29 mouse cellular contexts compared by ENCODE assay signal in genomic region chr1:166157712-166158111, GRCm38 (mm10). TPM values are rescaled to one million over a fixed set of nuclear protein-coding genes. Genes with fewer than 3 reads are reported as not detected.
DNase-seq lines count a peak whose midpoint lies in the region; ATAC-seq and TF ChIP-seq lines count a peak whose summit lies in the region.
"Had no signal": no experiment of that assay in that cellular context is flagged by ENCODE, and none has a peak within 500 bp of the region (broad histone marks: within the 10 kb centered on the region; RNA-seq: fewer than 3 reads in every experiment).

No protein-coding gene starts in this region.

- no peak for TF ChIP-seq CTCF in CH12.LX (conservative IDR thresholded peaks at IDR 0.05 in 1 of 2, IDR thresholded peaks at IDR 0.05 in 1 of 2; ENCODE audit: low read depth in 2 of 2, low read length in 2 of 2)

- H3K4me2 ChIP-seq in lung, embryonic 15.5 days: peak overlapping the region; percentile 2; the same call in 1 of the 2 replicates
- H3K4me2 ChIP-seq in CH12.LX (ENCODE audit: insufficient read depth, low read depth, poor library complexity, severe bottlenecking): peak overlapping the region; percentile 2
- H3K4me2 ChIP-seq: embryonic facial prominence, embryonic 13.5 days; embryonic facial prominence, embryonic 15.5 days; forebrain, embryonic 12.5 days had no signal

- TF ChIP-seq EP300 in CH12.LX (IDR thresholded peaks at IDR 0.05; ENCODE audit: low read length): no peak

- no peak for TF ChIP-seq RAD21 in CH12.LX (IDR thresholded peaks at IDR 0.05; ENCODE audit: low read depth, low read length)

- no peak overlapping the region for H3K27ac ChIP-seq in lung, embryonic 15.5 days
- H3K27ac ChIP-seq in CH12.LX (ENCODE audit: insufficient read depth, low read depth): no peak overlapping the region
- H3K27ac ChIP-seq: embryonic facial prominence, embryonic 13.5 days; embryonic facial prominence, embryonic 15.5 days; forebrain, embryonic 10.5 days; forebrain, embryonic 12.5 days had no signal

- dilution Hi-C loops in CH12.LX (cut with MboI; ENCODE audit: extremely low pct_ligation_motif_present, extremely low pct_unique_long_range_greater_than_20kb, low sequenced_read_pairs): no loop called here

- H3K9ac ChIP-seq in lung, embryonic 15.5 days: no peak overlapping the region
- H3K9ac ChIP-seq in CH12.LX (ENCODE audit: insufficient read depth, low read depth): no peak overlapping the region
- H3K9ac ChIP-seq: embryonic facial prominence, embryonic 13.5 days; embryonic facial prominence, embryonic 15.5 days; forebrain, embryonic 12.5 days had no signal

- in situ Hi-C loops in CH12.LX (cut with MboI; ENCODE audit: low pct_ligation_motif_present, low pct_unique_long_range_greater_than_20kb, low sequenced_read_pairs): loop anchor here (10.0 to 25.0 kb wide), 5 partner anchors 153 to 495 kb away; partner anchors contain the start of gene Pou2f1

- H3K4me3 ChIP-seq in lung, embryonic 15.5 days: no peak overlapping the region
- peak overlapping the region in 2 of 3 experiments; percentile 2 to 28 for H3K4me3 ChIP-seq in CH12.LX (replicated peaks in 1 of 3; ENCODE audit: low read depth in 2 of 3, low read length in 2 of 3, poor library complexity in 1 of 3)
- H3K4me3 ChIP-seq: embryonic facial prominence, embryonic 13.5 days; embryonic facial prominence, embryonic 15.5 days; erythroblast, embryonic 14.5 days; forebrain, embryonic 10.5 days; forebrain, embryonic 12.5 days had no signal

- no peak for TF ChIP-seq POLR2A in CH12.LX (IDR thresholded peaks at IDR 0.05; ENCODE audit: low read depth, low read length)

- WGBS in lung, embryonic 15.5 days: 52% methylated on average over 12 of the region's 12 CpGs

- no peaks in the 10 kb centered on the region for H3K9me3 ChIP-seq in lung, embryonic 15.5 days
- no peaks in the 10 kb centered on the region for H3K9me3 ChIP-seq in CH12.LX (replicated peaks; ENCODE audit: low read length)
- H3K9me3 ChIP-seq: embryonic facial prominence, embryonic 13.5 days; embryonic facial prominence, embryonic 15.5 days; forebrain, embryonic 10.5 days; forebrain, embryonic 12.5 days had no signal

- no peaks in the 10 kb centered on the region for H3K79me2 ChIP-seq in CH12.LX (replicated peaks; ENCODE audit: control insufficient read depth, extremely low read depth, insufficient read depth, poor library complexity, severe bottlenecking)

- no peaks in the 10 kb centered on the region for H3K36me3 ChIP-seq in lung, embryonic 15.5 days
- no peaks in the 10 kb centered on the region for H3K36me3 ChIP-seq in CH12.LX (replicated peaks in 1 of 2; ENCODE audit: control insufficient read depth in 1 of 2, insufficient read depth in 1 of 2, low read length in 1 of 2)
- H3K36me3 ChIP-seq: embryonic facial prominence, embryonic 13.5 days; embryonic facial prominence, embryonic 15.5 days; forebrain, embryonic 10.5 days; forebrain, embryonic 12.5 days had no signal

- H3K4me1 ChIP-seq in lung, embryonic 15.5 days: peaks cover 11% of the 10 kb centered on the region
- peaks cover 0 to 27% of the 10 kb centered on the region in 2 experiments; a peak in 2 of 4 replicates for H3K4me1 ChIP-seq in CH12.LX (ENCODE audit: control insufficient read depth in 1 of 2, insufficient read depth in 2 of 2)

- peaks cover 46% of the 10 kb centered on the region for H3K27me3 ChIP-seq in lung, embryonic 15.5 days
- peaks cover 44% of the 10 kb centered on the region for H3K27me3 ChIP-seq in CH12.LX (replicated peaks)

- DNase-seq in lung, adult 18-20 months: no peak
- no peak for DNase-seq in CH12.LX (ENCODE audit: extremely low read depth)
- peak; percentile 68 for DNase-seq in ES-CJ7 (ENCODE audit: low read depth, low spot score)
- DNase-seq in retina, embryonic 14.5 days (ENCODE audit: low spot score): no peak
- DNase-seq in adrenal gland, postnatal 14 days: no peak
- DNase-seq: adrenal gland, adult 8-10 months; adrenal gland, postnatal 25 days; cerebellum, adult 11 months; cerebellum, adult 18-20 months; cerebellum, adult 8-10 months; cerebellum, adult 9-11 months; cerebellum, postnatal 14 days; cerebellum, postnatal 36 days; embryo, embryonic 11 days had no signal

- ATAC-seq in lung, embryonic 15.5 days (ENCODE audit: borderline replicate concordance, extremely low read depth, low FRiP score, low TSS enrichment): no peak
- ATAC-seq in megakaryocyte progenitor cell, adult 5-6 weeks (replicated peaks; ENCODE audit: poor library complexity): no peak
- ATAC-seq: activated CD4-positive, CD25-positive, alpha-beta regulatory T cell, adult 4 months; CD4-positive, CD25-positive, alpha-beta regulatory T cell, adult 4 months; forebrain, embryonic 14.5 days; forebrain, embryonic 16.5 days had no signal

TF ChIP-seq in CH12.LX, 34 proteins besides CTCF, POLR2A, EP300 and RAD21:
- TF ChIP-seq UBTF (IDR thresholded peaks at IDR 0.05; ENCODE audit: low read depth, low read length): no peak
- no peak for TF ChIP-seq MAZ (IDR thresholded peaks at IDR 0.05; ENCODE audit: low read depth, low read length)
- TF ChIP-seq GABPA (IDR thresholded peaks at IDR 0.05; ENCODE audit: insufficient replicate concordance, low read depth, low read length): no peak
- peak; percentile 77 for TF ChIP-seq USF1 (IDR thresholded peaks at IDR 0.05; ENCODE audit: low read depth, low read length)
- TF ChIP-seq POLR2AphosphoS2 (IDR thresholded peaks at IDR 0.05; ENCODE audit: low read depth, low read length): no peak
- TF ChIP-seq CHD1 (IDR thresholded peaks at IDR 0.05; ENCODE audit: low read depth, low read length): no peak
- TF ChIP-seq BHLHE40 (IDR thresholded peaks at IDR 0.05; ENCODE audit: low read depth, low read length): peak; percentile 71
- TF ChIP-seq NELFE (IDR thresholded peaks at IDR 0.05; ENCODE audit: low read depth, low read length): no peak
- peak; percentile 58 for TF ChIP-seq USF2 (conservative IDR thresholded peaks at IDR 0.05; ENCODE audit: low read depth, low read length)
- no peak for TF ChIP-seq TBP (conservative IDR thresholded peaks at IDR 0.05; ENCODE audit: low read depth, low read length)
- no peak for TF ChIP-seq JUN (IDR thresholded peaks at IDR 0.05; ENCODE audit: insufficient read depth, low read depth, low read length)
- no peak for TF ChIP-seq ZC3H11A (IDR thresholded peaks at IDR 0.05; ENCODE audit: low read depth, low read length)
- no peak for TF ChIP-seq ZKSCAN1 (IDR thresholded peaks at IDR 0.05; ENCODE audit: borderline replicate concordance, low read depth, low read length)

RNA-seq across cellular contexts. Expression of gene Gpa33, which starts 27.7 kb away (rescaled TPM):
- polyA plus RNA-seq in lung, embryonic 15.5 days (2015; fragmentation: Nextera tagmentation; extraction: Ambion mirVana): not detected in 2 replicates
- total RNA-seq in CH12.LX (2012; rRNA removed) (0.04 TPM in 1 of 2 replicates, not detected in the other), CH12.LX (2014; rRNA removed) (not detected in 2 replicates)
- not detected in 2 replicates for polyA plus RNA-seq in CH12.LX (2012; ENCODE audit: insufficient read length, low read depth)
- not detected in 2 replicates for total RNA-seq in megakaryocyte progenitor cell, adult 5-6 weeks (2015)
- total RNA-seq in megakaryocyte progenitor cell, adult 5-6 weeks (2017): not detected in 2 replicates
- total RNA-seq in adrenal gland, postnatal 14 days (2021): 0.15 TPM in 1 of 2 replicates, not detected in the other
- total RNA-seq: common myeloid progenitor, adult 5-6 weeks; MEL had no signal
- polyA plus RNA-seq: activated CD4-positive, CD25-positive, alpha-beta regulatory T cell, adult 4 months; CD4-positive, CD25-positive, alpha-beta regulatory T cell, adult 4 months; erythroblast, embryonic 14.5 days; forebrain, embryonic 12.5 days; forebrain, embryonic 14.5 days; forebrain, embryonic 16.5 days; frontal cortex, adult 2 months had no signal

RNA-seq across cellular contexts. Expression of gene Dusp27, which starts 30.0 kb away (rescaled TPM):
- 3.3 and 4.5 TPM in 2 replicates for polyA plus RNA-seq in lung, embryonic 15.5 days (2015; fragmentation: Nextera tagmentation; extraction: Ambion mirVana)
- total RNA-seq in CH12.LX (2012; rRNA removed) (not detected in 2 replicates), CH12.LX (2014; rRNA removed) (not detected in 2 replicates)
- 0.06 TPM in 1 of 2 replicates, not detected in the other for polyA plus RNA-seq in CH12.LX (2012; ENCODE audit: insufficient read length, low read depth)
- not detected in 2 replicates for total RNA-seq in megakaryocyte progenitor cell, adult 5-6 weeks (2015)
- not detected in 2 replicates for total RNA-seq in megakaryocyte progenitor cell, adult 5-6 weeks (2017)
- total RNA-seq in adrenal gland, postnatal 14 days (2021): 0.07 and 0.26 TPM in 2 replicates
- total RNA-seq: adrenal gland, adult 18-20 months; adrenal gland, postnatal 25 days; common myeloid progenitor, adult 5-6 weeks; MEL had no signal
- polyA plus RNA-seq: activated CD4-positive, CD25-positive, alpha-beta regulatory T cell, adult 4 months; CD4-positive, CD25-positive, alpha-beta regulatory T cell, adult 4 months; erythroblast, embryonic 14.5 days had no signal
